Mouse (Mus musculus): ENCODE measurements at regions not wholly inside any gene's neighbourhood (a gene's known extent, or its start where the extent isn't known, plus 50 kb on each side); places are given as distances from the start of the nearest gene placed in this dataset.

DNA sequence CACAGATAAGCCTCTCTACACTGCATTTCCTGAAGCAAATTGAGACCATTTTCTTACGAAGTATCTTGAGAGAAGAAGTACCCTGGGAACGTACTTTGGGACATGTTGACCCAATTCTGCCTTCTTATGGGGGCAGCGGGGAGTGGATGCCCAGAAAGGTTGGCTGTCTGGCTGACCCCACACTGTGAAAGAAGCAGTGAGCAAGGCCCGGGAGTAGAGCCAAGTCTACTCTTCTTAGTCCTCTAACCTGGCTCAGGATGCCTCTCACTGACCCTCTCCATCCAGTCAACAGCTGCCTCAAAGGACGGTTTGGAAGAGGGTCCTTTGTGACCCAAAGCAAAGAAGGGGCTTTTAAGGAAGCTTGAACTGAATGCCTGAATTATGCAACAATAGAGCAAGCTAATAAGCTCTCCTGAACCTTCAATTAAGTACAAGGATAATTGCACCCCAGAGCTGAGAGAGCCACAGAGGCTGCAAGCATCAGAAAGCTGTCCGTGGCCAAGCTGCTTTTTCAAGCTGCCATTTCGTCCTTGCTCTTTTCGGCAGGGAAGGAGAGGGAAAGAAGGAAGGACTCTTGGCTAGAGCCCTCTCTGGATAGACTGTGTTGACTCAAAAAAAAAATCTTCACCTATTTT is 70.3 kb downstream of the Pctp start:
- 75% methylated on average over 8 of the region's 8 CpGs for WGBS
- Histone ChIP-seq H3K27me3 (replicated peaks) (0 out of 2 replicates have a peak, but pooled peaks cover 8% of the 10 kb centered on the region), H3K36me3 (no peaks in the 10 kb centered on the region), H3K27ac (replicated peaks) (no peak overlapping the region), H3K9me3 (no peaks in the 10 kb centered on the region), H3K4me3 (no peak overlapping the region), H3K9ac (no peak overlapping the region), H3K4me1 (no peaks in the 10 kb centered on the region), H3K4me2 (no peak overlapping the region)
- ATAC-seq (ENCODE audit: extremely low read depth, insufficient number of reproducible peaks, low FRiP score, low TSS enrichment) = no peak

DNA sequence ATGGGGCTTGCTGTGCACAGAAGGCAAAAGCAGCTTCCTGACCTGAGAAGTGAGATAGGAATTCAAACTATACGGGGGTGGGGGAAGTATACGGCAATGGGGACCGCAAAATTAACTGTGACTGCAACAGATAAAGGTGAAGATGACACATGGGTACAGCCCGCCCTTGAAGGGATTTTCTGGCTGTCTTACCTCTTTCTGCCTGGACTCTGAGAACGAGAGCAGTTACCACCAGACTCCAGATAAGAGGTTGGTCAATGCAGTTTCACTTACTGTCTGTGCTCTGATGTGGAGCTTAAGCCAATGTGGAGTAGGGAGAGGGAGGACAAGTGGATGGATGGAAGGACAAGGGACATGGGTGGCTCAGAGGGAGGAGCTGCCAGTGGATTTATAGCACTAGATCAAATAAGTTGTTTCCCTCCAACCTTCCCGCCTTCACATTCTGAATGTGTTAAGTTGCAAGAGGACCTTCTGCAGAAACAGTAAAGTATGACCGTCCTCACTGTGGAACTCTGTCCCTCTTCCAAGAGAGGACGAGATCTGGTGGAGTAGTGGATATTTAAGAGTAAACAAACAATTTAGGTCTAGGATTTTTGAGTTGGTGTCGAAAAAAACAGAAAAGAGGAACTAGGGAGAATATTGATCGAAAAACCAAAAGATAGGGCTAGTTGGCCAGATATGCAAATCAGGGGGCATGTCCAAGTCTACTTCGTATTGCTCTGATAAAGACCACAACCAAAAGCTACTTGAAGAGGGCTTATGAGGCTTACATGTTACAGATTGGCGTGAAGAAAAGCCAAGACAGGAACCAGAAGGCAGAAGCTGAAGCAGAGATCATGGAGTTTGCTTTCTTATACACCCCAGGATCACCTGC is 73.3 kb downstream of the Pctp start:
- no peaks in the 10 kb centered on the region for H3K36me3 ChIP-seq
- no peak for ATAC-seq (ENCODE audit: extremely low read depth, insufficient number of reproducible peaks, low FRiP score, low TSS enrichment)
- no peak overlapping the region for H3K4me2 ChIP-seq
- 0 out of 2 replicates have a peak, but pooled peaks cover 9% of the 10 kb centered on the region for H3K27me3 ChIP-seq (replicated peaks)
- no peak overlapping the region for H3K27ac ChIP-seq (replicated peaks)
- no peaks in the 10 kb centered on the region for H3K4me1 ChIP-seq
- WGBS = 67% methylated on average over 12 of the region's 12 CpGs
- no peaks in the 10 kb centered on the region for H3K9me3 ChIP-seq
- no peak overlapping the region for H3K4me3 ChIP-seq
- H3K9ac ChIP-seq = no peak overlapping the region

DNA sequence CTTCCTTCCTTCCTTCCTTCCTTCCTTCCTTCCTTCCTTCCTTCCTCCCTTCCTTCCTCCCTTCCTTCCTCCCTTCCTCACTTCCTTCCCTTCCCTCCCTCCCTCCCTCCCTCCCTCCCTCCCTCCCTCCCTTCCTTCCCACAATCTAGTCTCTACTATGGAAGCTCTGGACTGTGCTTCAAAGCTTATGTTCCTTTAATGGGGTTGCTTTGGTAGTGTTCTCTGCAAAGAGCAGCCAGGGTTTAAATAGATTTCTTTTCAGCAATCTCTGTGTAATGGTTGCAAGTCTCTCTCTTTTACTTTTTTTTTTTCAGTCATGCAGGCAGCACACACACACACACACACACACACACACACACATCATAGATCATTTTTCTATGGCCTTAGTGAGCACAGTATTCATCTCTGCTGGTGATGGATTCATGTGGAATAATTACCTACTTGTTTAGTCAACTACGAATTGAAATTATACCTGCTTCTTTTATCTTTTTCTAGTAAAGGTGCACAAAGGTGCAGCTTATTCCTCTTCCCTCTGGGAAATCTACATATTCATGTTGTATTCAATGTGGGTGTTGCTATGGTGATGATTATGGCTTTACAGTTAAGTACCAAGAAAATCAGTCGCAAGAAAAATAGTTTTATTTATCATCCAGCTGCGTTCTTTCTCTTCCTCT is 75.1 kb downstream of the Pctp start:
- Histone ChIP-seq H3K36me3 (no peaks in the 10 kb centered on the region), H3K9me3 (no peaks in the 10 kb centered on the region), H3K4me2 (no peak overlapping the region), H3K27ac (replicated peaks) (no peak overlapping the region), H3K9ac (no peak overlapping the region), H3K4me1 (peaks cover 6% of the 10 kb centered on the region), H3K27me3 (replicated peaks) (0 out of 2 replicates have a peak, but pooled peaks cover 16% of the 10 kb centered on the region), H3K4me3 (no peak overlapping the region)
- 79% methylated on average over 3 of the region's 3 CpGs for WGBS
- no peak for ATAC-seq (ENCODE audit: extremely low read depth, insufficient number of reproducible peaks, low FRiP score, low TSS enrichment)

DNA sequence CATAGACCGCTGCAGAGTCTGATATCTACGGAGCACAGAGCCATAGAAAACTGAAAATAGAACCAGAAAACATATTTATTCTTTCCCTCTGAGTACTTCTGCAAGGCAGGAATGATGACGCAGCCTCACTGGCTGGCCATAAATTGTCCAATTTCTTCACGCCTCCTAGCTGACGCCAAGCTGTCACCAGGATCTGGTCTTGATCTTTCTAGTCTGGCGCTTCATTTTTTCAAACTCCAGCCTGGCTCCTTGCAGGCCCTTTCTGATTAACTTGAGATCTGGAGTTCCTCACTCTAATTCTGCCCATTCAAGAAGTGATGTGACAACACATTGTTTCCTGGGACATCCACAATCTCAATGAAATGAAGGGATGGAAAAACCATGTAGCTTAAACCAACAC is 80.1 kb downstream of the Pctp start:
- H3K4me2 ChIP-seq = peak overlapping the region; percentile 1; the same call in 1 of the 2 replicates

DNA sequence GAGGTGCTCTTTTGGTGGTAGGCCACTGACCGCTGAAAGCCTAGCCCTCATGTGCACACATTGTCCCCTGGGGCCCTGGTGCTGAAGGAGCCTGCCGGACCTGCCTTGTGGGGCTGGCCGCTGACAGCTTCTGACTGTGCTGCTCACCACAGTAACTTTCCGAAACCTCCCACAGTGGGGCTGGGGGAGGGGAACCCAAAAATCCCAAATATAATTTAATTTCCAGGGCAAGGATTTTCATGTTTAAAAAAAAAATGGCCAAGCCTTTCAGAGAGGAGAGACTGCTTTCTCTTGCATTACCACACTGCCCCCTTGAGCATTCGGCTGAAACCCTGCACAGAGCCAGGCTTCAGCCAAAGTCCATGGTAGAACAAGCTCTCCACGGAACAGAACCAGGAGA is 81.5 kb downstream of the Pctp start:
- WGBS = 45% methylated on average over 6 of the region's 6 CpGs
- Histone ChIP-seq H3K27me3 (replicated peaks) (peaks cover 31% of the 10 kb centered on the region), H3K27ac (replicated peaks) (no peak overlapping the region), H3K4me1 (peaks cover 14% of the 10 kb centered on the region), H3K4me2 (no peak overlapping the region), H3K4me3 (no peak overlapping the region), H3K36me3 (no peaks in the 10 kb centered on the region), H3K9ac (no peak overlapping the region), H3K9me3 (no peaks in the 10 kb centered on the region)
- no peak for ATAC-seq (ENCODE audit: extremely low read depth, insufficient number of reproducible peaks, low FRiP score, low TSS enrichment)

More for the DNA sequence above, 80.1 kb downstream of the Pctp start:
- no peaks in the 10 kb centered on the region for H3K36me3 ChIP-seq
- H3K27ac ChIP-seq (replicated peaks) = no peak overlapping the region
- H3K27me3 ChIP-seq (replicated peaks) = peaks cover 27% of the 10 kb centered on the region
- H3K4me3 ChIP-seq = no peak overlapping the region
- ATAC-seq (ENCODE audit: extremely low read depth, insufficient number of reproducible peaks, low FRiP score, low TSS enrichment) = no peak; the same call in 1 of the 2 replicates
- 22% methylated on average over 6 of the region's 6 CpGs for WGBS
- H3K4me1 ChIP-seq = peaks cover 14% of the 10 kb centered on the region
- H3K9ac ChIP-seq = no peak overlapping the region
- H3K9me3 ChIP-seq = no peaks in the 10 kb centered on the region

DNA sequence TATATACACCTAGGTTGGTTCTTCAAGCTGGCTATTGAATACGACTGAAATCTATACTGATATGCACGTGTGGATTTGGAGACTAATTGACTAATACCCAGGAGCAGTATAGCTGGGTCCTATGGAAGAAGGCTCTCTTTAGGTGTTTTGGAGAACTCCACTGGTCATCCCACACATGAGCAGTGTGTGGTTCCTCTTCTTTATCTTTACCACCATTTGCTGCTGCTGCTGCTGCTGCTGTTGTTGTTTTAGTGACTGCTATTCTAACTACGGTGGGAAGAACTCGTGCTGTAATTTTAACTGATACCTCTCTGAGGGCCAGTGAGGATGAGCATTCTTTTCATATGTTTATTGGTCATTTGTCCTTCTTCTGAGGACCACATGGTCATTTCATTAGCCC is 86.9 kb downstream of the Pctp start:
- ATAC-seq (ENCODE audit: extremely low read depth, insufficient number of reproducible peaks, low FRiP score, low TSS enrichment) = no peak
- Histone ChIP-seq H3K9me3 (no peaks in the 10 kb centered on the region), H3K27me3 (replicated peaks) (peaks cover 24% of the 10 kb centered on the region), H3K4me1 (peaks cover 5% of the 10 kb centered on the region), H3K36me3 (no peaks in the 10 kb centered on the region), H3K4me3 (no peak overlapping the region), H3K27ac (replicated peaks) (no peak overlapping the region), H3K4me2 (no peak overlapping the region), H3K9ac (no peak overlapping the region)
- 71% methylated on average over 4 of the region's 4 CpGs for WGBS

DNA sequence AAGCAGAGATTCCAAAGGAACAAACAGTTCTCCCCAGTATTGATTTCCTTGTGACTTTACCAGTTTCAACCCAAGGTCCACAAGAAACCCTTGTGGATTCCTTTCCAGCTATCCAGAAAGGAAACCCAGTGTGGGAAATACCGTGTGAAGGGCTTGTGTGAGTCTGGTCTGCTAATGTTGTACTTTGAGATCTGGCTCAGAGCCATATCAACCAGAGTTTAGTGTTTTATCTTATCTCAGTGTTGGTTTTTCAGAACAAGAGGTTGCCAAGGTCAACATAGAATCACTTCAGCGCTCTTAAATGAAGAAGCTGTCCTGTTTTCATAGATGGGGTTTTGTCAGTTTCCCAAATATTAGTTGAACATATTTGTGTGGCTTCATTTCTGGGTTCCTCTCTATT is 88.1 kb downstream of the Pctp start:
- peaks cover 5% of the 10 kb centered on the region for H3K4me1 ChIP-seq
- no peaks in the 10 kb centered on the region for H3K9me3 ChIP-seq
- H3K4me2 ChIP-seq = no peak overlapping the region
- ATAC-seq (ENCODE audit: extremely low read depth, insufficient number of reproducible peaks, low FRiP score, low TSS enrichment) = no peak
- 0 out of 2 replicates have a peak, but pooled peaks cover 14% of the 10 kb centered on the region for H3K27me3 ChIP-seq (replicated peaks)
- WGBS = 13% methylated on average over 2 of the region's 2 CpGs
- no peak overlapping the region for H3K9ac ChIP-seq
- no peak overlapping the region for H3K27ac ChIP-seq (replicated peaks)
- no peak overlapping the region for H3K4me3 ChIP-seq
- H3K36me3 ChIP-seq = no peaks in the 10 kb centered on the region

DNA sequence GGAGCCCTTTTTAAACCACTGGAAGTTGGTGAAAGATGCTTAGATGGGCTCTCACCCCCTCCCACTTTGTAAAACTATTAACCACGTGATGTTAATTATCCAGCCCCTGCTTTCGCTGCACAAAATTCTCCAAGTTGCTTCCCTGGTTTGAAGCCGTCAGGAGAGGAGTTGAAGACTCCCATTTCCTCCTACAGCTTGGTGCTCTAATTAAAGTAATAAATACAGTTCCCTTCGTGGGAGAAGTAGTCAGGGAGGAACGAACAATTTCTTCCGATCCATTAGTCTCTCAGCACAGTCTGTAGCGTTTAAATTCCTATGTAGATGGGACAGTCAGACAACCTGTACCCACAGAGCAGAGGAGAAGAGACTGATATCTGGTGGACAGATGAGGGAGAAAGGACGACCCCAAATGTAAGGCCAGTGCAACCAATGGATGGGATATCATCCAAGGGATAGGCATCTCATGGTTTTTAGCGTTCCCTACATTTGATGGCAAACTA is 101.4 kb downstream of the Pctp start:
- no peak overlapping the region for H3K4me2 ChIP-seq
- no peaks in the 10 kb centered on the region for H3K27me3 ChIP-seq (replicated peaks)
- H3K27ac ChIP-seq (replicated peaks) = no peak overlapping the region
- no peak for ATAC-seq (ENCODE audit: extremely low read depth, insufficient number of reproducible peaks, low FRiP score, low TSS enrichment)
- H3K36me3 ChIP-seq = no peaks in the 10 kb centered on the region
- H3K4me3 ChIP-seq = no peak overlapping the region
- H3K4me1 ChIP-seq = no peaks in the 10 kb centered on the region
- 65% methylated on average over 9 of the region's 9 CpGs for WGBS
- H3K9ac ChIP-seq = no peak overlapping the region
- no peaks in the 10 kb centered on the region for H3K9me3 ChIP-seq

DNA sequence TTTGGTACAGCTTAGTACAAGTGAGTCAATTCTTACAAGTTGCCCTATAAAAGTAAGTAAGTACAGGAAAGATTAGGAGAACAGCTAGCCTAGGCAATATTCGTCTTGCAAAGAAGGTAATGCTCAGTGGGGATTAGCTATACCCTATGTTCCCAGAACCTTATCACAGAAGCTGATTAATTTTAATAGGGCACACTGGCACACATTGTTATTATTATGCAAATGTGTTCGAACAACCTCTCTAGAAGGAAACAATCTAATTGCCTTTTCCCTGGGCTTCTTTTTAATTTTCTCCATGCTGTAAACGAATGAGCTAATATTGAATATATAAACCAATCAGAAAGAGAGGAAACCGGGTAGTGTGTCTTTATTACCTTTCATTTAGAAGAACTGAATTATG is 104.2 kb downstream of the Pctp start:
- 66% methylated on average over 4 of the region's 4 CpGs for WGBS
- no peak overlapping the region for H3K4me2 ChIP-seq
- no peaks in the 10 kb centered on the region for H3K36me3 ChIP-seq
- no peak overlapping the region for H3K9ac ChIP-seq
- no peaks in the 10 kb centered on the region for H3K9me3 ChIP-seq
- no peak overlapping the region for H3K4me3 ChIP-seq
- H3K27ac ChIP-seq (replicated peaks) = no peak overlapping the region
- H3K4me1 ChIP-seq = no peaks in the 10 kb centered on the region
- ATAC-seq (ENCODE audit: extremely low read depth, insufficient number of reproducible peaks, low FRiP score, low TSS enrichment) = no peak
- H3K27me3 ChIP-seq (replicated peaks) = no peaks in the 10 kb centered on the region

DNA sequence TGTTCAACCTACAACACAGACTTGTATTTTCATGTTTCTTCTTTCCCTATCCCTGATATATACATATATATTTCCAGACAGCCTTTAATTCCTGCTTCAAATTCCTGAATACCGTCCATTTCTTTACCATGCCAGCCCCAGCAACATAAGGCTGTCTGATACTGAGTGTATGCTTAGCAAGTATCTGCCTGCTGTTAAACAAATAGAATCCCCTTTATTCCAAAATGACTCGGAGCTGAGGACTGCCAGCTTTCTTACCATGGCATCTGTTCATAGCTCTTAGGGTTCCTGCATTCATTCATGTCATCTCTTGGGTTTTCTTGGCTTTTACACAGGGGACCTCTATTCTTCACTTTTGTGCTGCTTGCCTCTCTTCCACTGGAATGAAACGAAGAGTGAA is 105.8 kb downstream of the Pctp start:
- Histone ChIP-seq H3K27me3 (replicated peaks) (no peaks in the 10 kb centered on the region), H3K4me3 (no peak overlapping the region), H3K36me3 (no peaks in the 10 kb centered on the region), H3K27ac (replicated peaks) (no peak overlapping the region), H3K9me3 (no peaks in the 10 kb centered on the region), H3K4me1 (no peaks in the 10 kb centered on the region), H3K4me2 (no peak overlapping the region), H3K9ac (no peak overlapping the region)
- no peak for ATAC-seq (ENCODE audit: extremely low read depth, insufficient number of reproducible peaks, low FRiP score, low TSS enrichment)
- WGBS = 54% methylated on average over 3 of the region's 3 CpGs

DNA sequence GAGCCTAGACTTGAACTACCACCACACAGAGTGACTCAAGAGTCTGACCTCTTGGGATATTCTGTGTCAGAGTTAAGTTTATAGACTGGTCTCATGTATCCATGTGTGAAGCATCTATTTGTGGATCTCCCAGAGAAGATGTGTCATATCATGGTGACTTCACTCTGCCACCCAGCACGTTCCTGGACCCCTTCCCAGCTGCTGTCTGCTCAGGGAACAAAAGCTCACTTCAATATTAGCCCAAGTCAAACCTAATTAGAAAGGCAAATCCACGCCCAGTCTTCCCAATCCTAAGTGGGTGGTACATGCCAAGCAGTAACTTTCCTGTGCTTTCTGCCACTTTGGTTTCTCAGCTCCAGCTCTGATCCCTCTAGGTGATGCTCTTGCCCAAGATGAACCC is 94.1 kb upstream of the Ankfn1 start:
- no peaks in the 10 kb centered on the region; the same call in 1 of the 2 replicates for H3K27me3 ChIP-seq (replicated peaks)
- 48% methylated on average over 2 of the region's 2 CpGs for WGBS

More for the DNA sequence above, 94.1 kb upstream of the Ankfn1 start:
- no peaks in the 10 kb centered on the region for H3K36me3 ChIP-seq
- no peaks in the 10 kb centered on the region for H3K4me1 ChIP-seq
- H3K4me2 ChIP-seq = no peak overlapping the region
- H3K4me3 ChIP-seq = no peak overlapping the region
- no peak overlapping the region for H3K9ac ChIP-seq
- ATAC-seq (ENCODE audit: extremely low read depth, insufficient number of reproducible peaks, low FRiP score, low TSS enrichment) = no peak
- H3K9me3 ChIP-seq = no peaks in the 10 kb centered on the region
- no peak overlapping the region for H3K27ac ChIP-seq (replicated peaks)
